Mouse (Mus musculus) cerebellum, adult 2 months (tissue): ENCODE data around the gene Utp20.

Experiments used
- CTCF ChIP-seq: fragments of 200-500 bp; IDR thresholded peaks from 2 replicates; pipeline ENCODE4 v1.5.1; 2011; ENCODE audit warnings: low read depth, mild to moderate bottlenecking, control low read depth, low read length, moderate library complexity, borderline replicate concordance; ENCODE audit not compliant: insufficient read depth
- POLR2A ChIP-seq: fragments of 200-500 bp; IDR thresholded peaks from 2 replicates; pipeline ENCODE4 v1.6.1; 2011; ENCODE audit warnings: low read length, control low read depth, borderline replicate concordance; ENCODE audit not compliant: insufficient read depth

DNA sequence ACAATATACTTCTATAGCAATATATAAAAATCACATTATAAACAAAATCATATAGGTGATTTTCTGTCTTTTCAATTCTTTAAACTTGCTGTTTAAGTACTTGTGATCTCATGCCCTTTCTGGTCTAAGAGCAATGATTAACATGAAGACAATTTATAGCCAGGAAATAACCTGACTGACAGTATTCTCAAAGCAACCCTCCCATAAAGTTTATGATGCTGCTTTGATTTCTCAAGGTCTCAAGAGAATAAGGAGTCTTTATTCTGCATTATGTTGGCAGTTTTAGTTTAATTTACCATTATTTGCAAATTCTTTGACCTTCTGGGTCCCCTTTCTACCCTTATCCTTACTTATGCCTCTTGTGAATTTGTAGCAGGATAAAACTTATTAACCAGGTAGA lies 34.8 kb upstream of the Utp20 start:
- TF ChIP-seq CTCF (no peak), POLR2A (no peak)
